Mouse (Mus musculus) bone marrow, adult 2 months (tissue): Measurements from ENCODE around the gene Acot13. TPM values are rescaled to one million over a fixed set of nuclear protein-coding genes. Genes with fewer than 3 reads are reported as not detected.

Experiments
- H3K27ac ChIP-seq: fragments of 200-500 bp; 2 replicates; pipeline ENCODE4 v1.5.1; 2012; ENCODE audit warnings: low read depth, mild to moderate bottlenecking, control low read depth, inconsistent platforms, low read length; ENCODE audit not compliant: control insufficient read depth, poor library complexity, insufficient read depth
- H3K4me1 ChIP-seq: fragments of 200-500 bp; 2 replicates; pipeline ENCODE4 v1.6.1; 2011; ENCODE audit warnings: low read length; ENCODE audit not compliant: control insufficient read depth, insufficient read depth
- H3K4me3 ChIP-seq: fragments of 200-500 bp; replicated peaks from 2 replicates; pipeline ENCODE3; 2011; ENCODE audit warnings: mild to moderate bottlenecking, low read depth, low read length, control low read depth; ENCODE audit not compliant: control insufficient read depth
- CTCF ChIP-seq: fragments of 200-500 bp; IDR thresholded peaks from 2 replicates; pipeline ENCODE4 v1.5.1; 2011; ENCODE audit warnings: low read length, control low read depth; ENCODE audit not compliant: control insufficient read depth, insufficient read depth
- POLR2A ChIP-seq: fragments of 200-500 bp; IDR thresholded peaks from 2 replicates; pipeline ENCODE4 v1.6.1; 2011; ENCODE audit warnings: low read depth, mild to moderate bottlenecking, control low read depth, low read length, borderline replicate concordance; ENCODE audit not compliant: control insufficient read depth
- WGBS: fragments of 180-500 bp; shearing (Covaris S2); methylation state at CpG from one replicate; pipeline ENCODE4 v1.1.7; 2018; 5-methylcytosine and 5-hydroxymethylcytosine counted together
- polyA plus RNA-seq: library from polyadenylated mRNA; stranded (reverse); fragments of >200 nt; gene quantifications from 2 replicates; pipeline ENCODE4 v1.2.4, GENCODE M21; 2011; ENCODE audit warnings: low replicate concordance; ENCODE audit not compliant: missing spikeins, insufficient read depth, insufficient read length

Gene Acot13
- polyA plus RNA-seq, 1 experiment: 37.3 TPM

GRCm38 (mm10) chr13:24801308-24801921 lies 29.9 kb downstream of the Acot13 start, which contains the start of gene BC005537:
BC005537 (plus strand) TSS chr13:24801657.
- Histone ChIP-seq H3K4me3 (peak within 1 kb of the TSS; percentile 94), H3K27ac (peak within 1 kb of the TSS; percentile 100), H3K4me1 (peaks cover 1% of the 10 kb centered on the region; the same call in 1 of the 2 replicates)
- TF ChIP-seq CTCF (no peak), POLR2A (no peak)
- 1% methylated on average over 60 of the region's 74 CpGs for WGBS

- under 1% methylated on average over 42 of the region's 42 CpGs for WGBS
- peaks cover 1% of the 10 kb centered on the region; the same call in 1 of the 2 replicates for H3K4me1 ChIP-seq
- peak overlapping the region; percentile 94 for H3K4me3 ChIP-seq
- H3K27ac ChIP-seq: peak overlapping the region; percentile 100
- TF ChIP-seq CTCF: no peak
- TF ChIP-seq POLR2A: peak; percentile 100
Observed at GRCm38 (mm10) chr13:24800674-24801307, 30.5 kb downstream of the Acot13 start.

- Histone ChIP-seq H3K4me3 (peak overlapping the region; percentile 94), H3K27ac (peak overlapping the region; percentile 93), H3K4me1 (peaks cover 1% of the 10 kb centered on the region; the same call in 1 of the 2 replicates)
- under 1% methylated on average over 31 of the region's 31 CpGs for WGBS
- TF ChIP-seq CTCF (no peak), POLR2A (no peak; the same call in 1 of the 2 replicates)
Observed at GRCm38 (mm10) chr13:24799925-24800673, 31.2 kb downstream of the Acot13 start.

- Histone ChIP-seq H3K4me1 (no peaks in the 10 kb centered on the region; the same call in 1 of the 2 replicates), H3K4me3 (no peak overlapping the region), H3K27ac (no peak overlapping the region)
- 83% methylated on average over 5 of the region's 5 CpGs for WGBS
- no peak for TF ChIP-seq CTCF
- no peak for TF ChIP-seq POLR2A
Observed at GRCm38 (mm10) chr13:24799378-24799777, 32.0 kb downstream of the Acot13 start.

GRCm38 (mm10) chr13:24798686-24799085 lies 32.7 kb downstream of the Acot13 start:
- H3K27ac ChIP-seq: no peak overlapping the region
- TF ChIP-seq CTCF (no peak), POLR2A (no peak)
- WGBS: 92% methylated on average over 4 of the region's 4 CpGs
- H3K4me3 ChIP-seq: no peak overlapping the region
- no peaks in the 10 kb centered on the region; the same call in 1 of the 2 replicates for H3K4me1 ChIP-seq

- Histone ChIP-seq H3K27ac (peak overlapping the region; percentile 19; the same call in 1 of the 2 replicates), H3K4me3 (no peak overlapping the region), H3K4me1 (no peaks in the 10 kb centered on the region)
- WGBS: 62% methylated on average over 9 of the region's 9 CpGs
- TF ChIP-seq CTCF (no peak), POLR2A (no peak)
Observed at GRCm38 (mm10) chr13:24792411-24793045, 38.8 kb downstream of the Acot13 start.

GRCm38 (mm10) chr13:24791349-24791748 lies 40.0 kb downstream of the Acot13 start:
- 6% methylated on average over 2 of the region's 2 CpGs for WGBS

More at GRCm38 (mm10) chr13:24791349-24791748, 40.0 kb downstream of the Acot13 start:
- H3K27ac ChIP-seq: no peak overlapping the region
- peaks cover under 1% of the 10 kb centered on the region; the same call in 1 of the 2 replicates for H3K4me1 ChIP-seq
- H3K4me3 ChIP-seq: no peak overlapping the region
- TF ChIP-seq POLR2A (no peak), CTCF (no peak)
